15 mouse cellular contexts compared by ENCODE assay signal in the genomic region with DNA sequence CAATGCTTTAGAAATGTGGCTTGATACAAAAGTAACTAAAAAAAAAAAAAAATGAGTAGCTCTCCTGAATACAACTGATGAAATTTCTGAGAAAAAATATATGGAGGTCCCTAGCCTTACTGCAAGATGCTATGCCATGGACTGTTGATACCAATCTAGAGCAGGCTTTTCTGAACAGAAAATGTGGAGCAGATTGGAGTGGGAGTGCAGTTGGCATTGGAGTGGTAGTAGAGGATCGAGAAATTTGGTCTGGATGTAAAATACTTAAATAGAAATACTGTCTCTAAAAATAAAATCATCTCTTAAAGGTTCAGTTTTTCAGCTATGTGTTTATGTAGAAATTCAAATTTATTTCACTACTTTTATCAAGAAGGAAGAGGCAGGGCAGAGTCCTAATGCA. TPM values are rescaled to one million over a fixed set of nuclear protein-coding genes. Genes with fewer than 3 reads are reported as not detected.
"Had no signal": no experiment of that assay in that cellular context is flagged by ENCODE, and none has a peak within 500 bp of the region (broad histone marks: within the 10 kb centered on the region; RNA-seq: fewer than 3 reads in every experiment).

No protein-coding gene starts in this region.

- DNase-seq: liver, postnatal 0 days; lung, adult 2 months; lung, postnatal 14 days; lung, postnatal 36 days; midbrain, embryonic 14.5 days; retina, postnatal 1 day; right cerebral cortex, postnatal 14 days; spleen, adult 18-20 months; thymus, adult 2 months; thymus, postnatal 25 days; thymus, postnatal 4 days had no signal

- ATAC-seq: liver, postnatal 0 days; lung, postnatal 0 days; midbrain, embryonic 16.5 days had no signal

RNA-seq across cellular contexts. Expression of gene Esp15, which starts 49.2 kb away (rescaled TPM):
- total RNA-seq: megakaryocyte progenitor cell, adult 5-6 weeks; megakaryocyte-erythroid progenitor cell, adult 5-6 weeks had no signal

RNA-seq across cellular contexts. Expression of gene Esp16, which starts 55.6 kb away (rescaled TPM):
- total RNA-seq: megakaryocyte progenitor cell, adult 5-6 weeks; megakaryocyte-erythroid progenitor cell, adult 5-6 weeks had no signal
